Mouse (Mus musculus) T-cell, adult 2 months (primary cell): ENCODE data around the gene St8sia1.

Experiments used
- DNase-seq: peaks from one replicate; pipeline ENCODE4 v3.0.0; 2022; ENCODE audit warnings: low spot score

St8sia1 gene

DNA sequence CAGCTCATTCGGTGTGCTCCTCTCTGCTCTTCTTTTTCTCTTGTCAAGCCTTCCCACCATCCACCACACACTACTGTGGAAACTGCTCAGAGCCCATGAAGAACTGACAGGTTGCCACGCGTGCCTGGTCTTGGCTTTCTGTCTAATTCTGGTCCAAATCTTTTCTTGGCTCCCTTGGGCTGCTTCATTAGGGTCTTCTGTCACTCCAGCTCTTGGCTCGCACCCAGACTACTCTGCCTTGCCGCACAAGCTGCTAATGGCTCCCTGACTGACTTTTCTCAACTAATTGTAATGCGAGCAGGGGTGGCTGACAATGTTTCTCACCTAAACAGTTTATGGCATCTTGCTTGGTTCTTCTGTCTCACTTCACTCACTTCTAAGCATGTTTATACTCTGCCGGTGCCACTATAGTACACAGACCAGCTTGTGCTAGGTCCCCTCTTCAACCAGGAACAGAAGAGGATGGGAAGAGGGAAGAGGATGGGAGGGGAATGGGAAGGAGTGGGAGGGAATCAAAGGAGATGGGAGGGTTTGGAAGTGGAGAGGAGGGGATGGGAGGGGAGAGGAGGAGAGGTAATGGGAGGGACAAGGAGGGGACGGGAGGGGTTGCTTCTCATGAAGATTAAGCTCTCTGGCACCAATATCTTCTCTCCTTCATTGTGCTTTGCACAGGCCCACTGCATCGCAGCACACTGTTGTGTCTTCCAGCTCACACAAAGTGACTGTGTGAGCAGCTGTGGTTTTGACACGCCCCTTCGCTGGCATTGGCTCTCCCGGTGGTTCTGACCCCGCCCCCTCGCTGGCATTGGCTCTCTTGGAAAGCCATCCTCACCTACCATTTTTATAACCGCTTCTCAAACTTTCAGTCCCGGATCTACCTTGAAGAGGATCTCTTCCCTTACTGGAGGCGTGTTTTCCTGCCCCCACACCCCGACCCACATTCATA is 175.9 kb downstream of the St8sia1 start:
- DNase-seq, result no peak

DNA sequence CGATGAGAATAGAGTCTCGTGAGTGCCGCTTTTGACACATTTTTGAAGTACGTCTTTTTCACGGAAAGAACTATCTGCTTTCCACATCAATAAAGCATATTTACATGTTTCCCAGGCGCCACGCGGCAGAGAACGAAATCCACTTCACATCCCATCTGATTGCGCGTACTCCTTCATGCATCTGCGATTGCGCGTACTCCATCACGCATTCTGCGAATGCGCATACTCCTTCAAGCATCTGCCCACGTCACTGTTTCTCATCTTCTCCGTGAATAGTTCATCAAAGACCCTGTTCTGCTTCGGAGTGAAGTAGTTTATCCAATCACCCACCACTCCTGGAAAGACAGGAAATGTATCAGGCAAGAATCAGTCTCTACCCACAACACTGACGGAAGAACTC is 178.1 kb downstream of the St8sia1 start:
- DNase-seq, result no peak

DNA sequence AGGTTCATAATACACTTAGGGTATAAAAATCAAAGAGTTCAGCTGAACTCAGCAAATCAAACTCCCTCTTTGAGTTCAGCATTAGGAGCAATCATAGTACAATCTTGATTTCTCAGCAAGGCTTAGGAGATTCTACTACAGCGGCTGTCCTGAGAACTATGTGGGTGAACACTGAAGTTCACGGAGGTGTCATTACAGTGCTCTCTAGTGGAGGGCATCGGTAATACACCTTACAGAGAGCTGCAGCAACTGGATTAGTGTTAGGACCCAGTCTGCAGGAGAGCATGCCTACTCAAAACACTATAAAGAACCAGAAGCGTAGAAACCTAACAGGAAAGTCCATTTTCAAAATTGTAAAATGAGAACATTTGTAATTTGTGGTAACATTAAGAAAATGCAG is 178.9 kb downstream of the St8sia1 start:
- peak; percentile 67 for DNase-seq

DNA sequence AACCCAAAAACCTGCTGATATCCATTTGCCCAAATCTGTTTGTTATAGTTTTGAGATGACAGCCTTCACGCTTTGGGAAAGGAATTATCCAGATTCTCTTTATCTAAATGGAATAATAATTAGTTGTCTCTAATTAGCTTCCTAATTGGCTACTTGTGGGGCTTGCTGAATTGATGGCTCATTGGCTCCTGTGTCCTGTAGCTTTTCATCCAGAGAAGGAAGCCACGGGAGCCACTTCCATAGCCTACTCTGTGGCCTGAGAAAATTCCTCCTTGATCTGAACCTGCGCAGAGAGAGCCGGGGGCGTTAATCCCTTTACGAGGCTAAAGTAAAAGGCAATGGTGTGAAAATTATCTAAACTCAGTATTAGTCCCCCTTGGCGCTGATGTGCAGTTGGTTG is 183.0 kb downstream of the St8sia1 start:
- no peak for DNase-seq

DNA sequence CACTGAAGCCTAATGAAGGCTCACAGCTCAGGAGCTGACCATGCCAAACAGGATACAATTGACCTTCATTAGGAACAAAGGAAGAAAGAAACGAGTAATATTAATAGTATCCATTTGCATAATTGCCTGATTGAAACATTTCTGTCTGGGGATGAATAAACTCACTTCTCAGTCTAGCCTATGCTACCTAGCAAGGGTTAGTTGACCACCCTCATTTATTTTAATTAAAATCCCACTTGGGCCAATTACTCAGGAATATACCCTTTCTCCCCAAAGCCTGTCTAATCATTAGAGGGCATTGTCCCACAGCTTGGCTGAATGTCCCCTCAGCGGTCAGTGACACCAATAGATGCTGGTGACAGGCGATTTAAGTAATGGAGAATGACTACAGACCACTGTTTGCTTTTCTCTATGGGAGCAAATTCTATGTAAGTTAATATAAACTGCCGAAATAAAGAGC is 183.6 kb downstream of the St8sia1 start:
- no peak for DNase-seq

DNA sequence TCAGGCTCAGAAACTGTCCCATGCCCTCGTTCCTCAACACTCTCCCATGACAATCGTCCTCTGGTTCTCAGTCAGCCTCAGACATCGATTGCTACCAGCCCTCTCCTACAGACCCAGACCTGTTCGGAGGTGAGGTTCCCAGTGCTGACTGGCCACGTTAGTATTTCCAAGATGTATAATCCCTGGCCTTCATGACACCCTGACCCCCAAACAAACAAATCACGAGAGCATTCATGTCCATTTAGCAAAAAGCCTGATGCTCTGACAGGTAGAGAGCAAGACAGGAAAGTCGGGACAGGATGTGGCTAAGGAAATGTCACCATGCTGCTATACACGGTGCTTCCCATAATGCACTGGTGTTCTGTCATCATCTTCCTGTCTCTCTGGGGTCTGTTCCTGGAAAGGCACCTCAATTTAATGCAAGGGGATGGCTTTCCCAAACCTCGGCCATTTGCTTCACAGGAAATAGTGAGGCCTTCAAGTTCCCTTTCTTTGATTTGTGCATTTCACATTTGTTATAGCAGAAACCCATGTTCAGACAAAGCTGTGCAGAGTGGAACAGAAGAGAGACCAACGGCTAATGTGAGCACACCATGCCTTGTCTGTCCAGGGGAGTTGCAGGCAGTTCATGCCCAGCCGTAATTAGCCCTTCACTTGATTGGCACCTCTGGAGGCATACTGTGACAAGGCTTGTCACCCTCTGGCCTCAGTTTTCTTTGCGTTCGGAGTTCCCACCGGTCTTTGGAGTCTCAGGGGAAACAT is 184.3 kb downstream of the St8sia1 start:
- DNase-seq, result peak; percentile 50

DNA sequence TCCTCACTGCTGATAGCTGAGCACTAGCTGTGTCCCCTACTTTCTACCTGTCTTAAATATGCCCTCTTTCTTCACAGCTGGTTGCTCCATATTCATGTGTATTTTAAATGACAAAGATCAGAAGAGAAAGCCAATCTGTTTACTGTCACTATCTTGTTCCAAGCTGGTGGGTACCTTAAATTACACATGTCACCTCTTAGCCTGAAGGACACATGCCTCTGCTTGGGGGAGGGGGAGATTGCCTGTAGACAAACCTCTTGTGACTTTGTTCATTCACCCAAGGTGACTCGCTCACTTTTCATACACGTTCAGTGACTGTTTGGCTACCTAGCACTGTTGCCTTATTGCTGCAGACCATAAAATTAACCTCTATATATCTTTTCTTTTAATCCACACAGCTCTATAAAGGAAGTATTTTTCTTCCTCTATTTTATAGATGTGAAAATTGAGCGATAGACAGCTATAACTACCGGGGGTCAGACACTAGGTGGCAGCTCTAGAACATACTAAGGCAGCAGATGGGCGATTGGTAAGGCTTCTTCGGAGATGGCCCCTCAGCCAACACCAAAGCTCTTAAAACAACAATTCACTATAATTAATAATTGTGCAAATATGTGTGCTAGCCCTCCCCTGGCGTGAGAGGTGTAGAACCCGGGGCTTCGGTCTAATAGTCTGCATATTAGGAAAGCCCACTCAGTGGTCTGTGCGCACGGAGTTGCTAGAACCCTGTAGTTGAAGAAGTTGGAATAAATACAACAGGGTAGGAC is 185.0 kb downstream of the St8sia1 start:
- DNase-seq, result peak; percentile 53

DNA sequence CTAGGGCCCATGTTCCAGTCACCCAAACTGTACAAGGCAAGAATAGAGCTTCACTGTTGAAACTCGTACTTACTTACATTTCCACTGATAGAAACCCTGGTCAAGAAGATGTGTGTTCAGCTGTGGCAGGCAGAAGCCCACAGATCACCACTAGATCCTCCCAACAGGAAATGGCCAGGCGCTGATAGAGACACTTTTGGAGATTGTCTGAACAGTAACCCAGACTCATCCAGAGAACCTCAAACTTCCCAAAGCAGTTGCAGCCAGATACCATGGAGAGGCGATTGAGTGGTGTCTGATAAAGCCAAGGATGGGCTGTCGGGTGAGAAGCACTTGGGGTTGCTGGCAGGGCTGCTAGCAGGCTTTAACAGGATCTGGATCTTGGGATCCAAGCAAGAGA is 187.3 kb downstream of the St8sia1 start:
- no peak for DNase-seq

DNA sequence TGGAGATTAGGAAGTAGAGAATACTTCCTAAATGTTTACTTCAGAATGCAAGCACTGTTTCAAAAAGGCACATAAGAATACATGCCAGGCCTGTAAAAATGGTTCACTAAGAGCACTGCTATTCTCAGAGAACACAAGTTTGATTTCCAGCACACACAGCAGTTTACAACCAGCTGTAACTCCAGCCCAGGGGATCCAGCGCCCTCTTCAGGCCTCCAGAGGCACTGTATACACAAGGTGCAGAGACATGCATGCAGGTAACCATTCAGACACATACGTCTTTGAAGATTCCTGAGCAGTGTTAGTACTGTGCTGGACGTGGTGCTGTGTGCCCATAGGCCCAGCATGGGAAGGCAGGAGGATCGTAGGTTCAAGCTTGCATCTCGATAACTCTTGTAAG is 190.7 kb downstream of the St8sia1 start:
- no peak for DNase-seq

DNA sequence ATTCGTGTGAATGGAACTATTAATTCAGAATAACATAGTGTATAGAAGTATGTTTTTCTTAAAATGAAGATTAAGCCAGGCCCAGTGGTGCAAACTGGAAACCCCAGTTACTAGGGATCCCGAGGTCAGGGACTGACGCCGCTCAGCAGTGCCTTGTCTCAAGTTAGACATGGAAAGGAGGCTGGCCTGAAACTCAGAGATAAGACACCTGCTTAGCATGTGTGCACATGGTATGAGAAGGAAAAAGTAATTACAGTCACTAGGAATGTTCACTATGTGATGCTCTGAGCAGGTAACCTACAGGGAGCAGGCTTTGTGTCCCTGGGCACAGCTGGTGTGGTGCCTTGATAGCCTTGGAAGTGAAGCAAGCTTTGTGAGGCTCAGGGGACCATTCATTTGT is 192.6 kb downstream of the St8sia1 start:
- no peak for DNase-seq
